Comparison of ENCODE assay signal across 9 mouse cellular contexts in genomic region chr11:99127785-99128682, GRCm38 (mm10). TPM values are rescaled to one million over a fixed set of nuclear protein-coding genes. Genes with fewer than 3 reads are reported as not detected.
DNase-seq lines count a peak whose midpoint lies in the region; ATAC-seq lines count a peak whose summit lies in the region.
"Had no signal": no experiment of that assay in that cellular context is flagged by ENCODE, and none has a peak within 500 bp of the region (broad histone marks: within the 10 kb centered on the region; RNA-seq: fewer than 3 reads in every experiment).

No protein-coding gene starts in this region.

- no peaks in the 10 kb centered on the region for H3K9me3 ChIP-seq in kidney, embryonic 15.5 days (replicated peaks)
- 0 out of 2 replicates have a peak, but pooled peaks cover 2% of the 10 kb centered on the region for H3K9me3 ChIP-seq in heart, embryonic 16.5 days (replicated peaks; ENCODE audit: control insufficient read depth, low read length)
- H3K9me3 ChIP-seq: midbrain, embryonic 12.5 days had no signal

- peak; percentile 6 for DNase-seq in cerebellum, adult 11-12 months
- DNase-seq in kidney, postnatal 25 days, result no peak
- peak; percentile 87 for DNase-seq in lung, postnatal 36 days
- no peak for DNase-seq in neural tube, embryonic 10.5 days (ENCODE audit: extremely low spot score, low spot score)
- no peak for DNase-seq in frontal cortex, adult 2 months (ENCODE audit: extremely low spot score in 1 of 2, low spot score in 1 of 2)

- H3K27me3 ChIP-seq in kidney, embryonic 15.5 days, result 0 out of 2 replicates have a peak, but pooled peaks cover 4% of the 10 kb centered on the region
- H3K27me3 ChIP-seq in heart, embryonic 16.5 days (ENCODE audit: control insufficient read depth, insufficient read depth, low read length), result no peaks in the 10 kb centered on the region
- H3K27me3 ChIP-seq: midbrain, embryonic 12.5 days had no signal

- H3K27ac ChIP-seq in kidney, embryonic 15.5 days, result peak overlapping the region; percentile 85; the same call in 1 of the 2 replicates
- H3K27ac ChIP-seq in heart, embryonic 16.5 days (ENCODE audit: low read length), result peak overlapping the region; percentile 76
- H3K27ac ChIP-seq: midbrain, embryonic 12.5 days had no signal

- no peak for ATAC-seq in cerebellum, adult (ENCODE audit: insufficient number of reproducible peaks, low FRiP score, low TSS enrichment)
- ATAC-seq in kidney, embryonic 15.5 days (replicated peaks; ENCODE audit: low FRiP score), result no peak
- ATAC-seq in heart, embryonic 16.5 days (replicated peaks; ENCODE audit: extremely low read depth, insufficient read depth, low FRiP score), result no peak

- no peaks in the 10 kb centered on the region for H3K36me3 ChIP-seq in kidney, embryonic 15.5 days
- H3K36me3 ChIP-seq in heart, embryonic 16.5 days (ENCODE audit: control insufficient read depth, insufficient read depth), result no peaks in the 10 kb centered on the region
- H3K36me3 ChIP-seq: midbrain, embryonic 12.5 days had no signal

- no peak overlapping the region for H3K4me3 ChIP-seq in kidney, embryonic 15.5 days (replicated peaks)
- no peak overlapping the region for H3K4me3 ChIP-seq in heart, embryonic 16.5 days (ENCODE audit: low read length)
- H3K4me3 ChIP-seq: midbrain, embryonic 12.5 days had no signal

- WGBS in kidney, embryonic 15.5 days, result 81% methylated on average over 18 of the region's 18 CpGs
- WGBS in heart, embryonic 16.5 days, result 67% methylated on average over 18 of the region's 18 CpGs

- H3K9ac ChIP-seq in kidney, embryonic 15.5 days, result no peak overlapping the region
- H3K9ac ChIP-seq in heart, embryonic 16.5 days (ENCODE audit: low read length), result no peak overlapping the region
- H3K9ac ChIP-seq: midbrain, embryonic 12.5 days had no signal

- no peak overlapping the region for H3K4me2 ChIP-seq in kidney, embryonic 15.5 days
- no peak overlapping the region for H3K4me2 ChIP-seq in heart, embryonic 16.5 days (ENCODE audit: low read depth, low read length)
- H3K4me2 ChIP-seq: midbrain, embryonic 12.5 days had no signal

- peaks cover 54% of the 10 kb centered on the region for H3K4me1 ChIP-seq in kidney, embryonic 15.5 days
- H3K4me1 ChIP-seq in heart, embryonic 16.5 days (ENCODE audit: control insufficient read depth, insufficient read depth, low read length), result peaks cover 38% of the 10 kb centered on the region

RNA-seq across cellular contexts. Expression of gene Ccr7, which starts 26.8 kb away (rescaled TPM):
- 0.17 and 0.18 TPM in 2 replicates for polyA plus RNA-seq in kidney, embryonic 15.5 days (2015; fragmentation: Nextera tagmentation; extraction: Ambion mirVana)
- polyA plus RNA-seq in heart, embryonic 16.5 days (2015; fragmentation: Nextera tagmentation; extraction: Ambion mirVana), result 0.69 and 1.5 TPM in 2 replicates
- polyA plus RNA-seq in frontal cortex, adult 2 months (2012; rRNA removed), result 0.14 and 0.19 TPM in 2 replicates

RNA-seq across cellular contexts. Expression of gene Tns4, which starts 38.9 kb away (rescaled TPM):
- 0.29 and 0.32 TPM in 2 replicates for polyA plus RNA-seq in kidney, embryonic 15.5 days (2015; fragmentation: Nextera tagmentation; extraction: Ambion mirVana)
- 0.06 and 0.71 TPM in 2 replicates for polyA plus RNA-seq in heart, embryonic 16.5 days (2015; fragmentation: Nextera tagmentation; extraction: Ambion mirVana)
- polyA plus RNA-seq in frontal cortex, adult 2 months (2012; rRNA removed), result 0.19 and 0.34 TPM in 2 replicates

Comparison
In these comparisons a context has a peak if more than half of its experiments do, and no peak if none do; other contexts are left out.
1. DNase-seq: peak in cerebellum, adult 11-12 months (single experiment) and lung, postnatal 36 days (single experiment); none in kidney, postnatal 25 days (0 of 2), neural tube, embryonic 10.5 days (single experiment) and frontal cortex, adult 2 months (0 of 2).